Mouse (Mus musculus) heart, embryonic 13.5 days (tissue): Measurements from ENCODE around the gene Tmub2. TPM values are rescaled to one million over a fixed set of nuclear protein-coding genes. Genes with fewer than 3 reads are reported as not detected.

Experiments used
- ATAC-seq: fragments of 200-750 bp; cut with Nextera tagmentation; 2 replicates; pipeline ENCODE4 v1.8.0; 2017; ENCODE audit warnings: moderate TSS enrichment; ENCODE audit not compliant: insufficient number of reproducible peaks, low FRiP score, low TSS enrichment; ENCODE audit errors: extremely low read depth
- H3K27ac ChIP-seq: fragments of 300-500 bp; sonication (generic); replicated peaks from 2 replicates; pipeline ENCODE4 v1.5.1; 2015; ENCODE audit warnings: moderate library complexity, mild to moderate bottlenecking, inconsistent platforms
- H3K27me3 ChIP-seq: fragments of 300-500 bp; sonication (generic); replicated peaks from 2 replicates; pipeline ENCODE4 v1.6.1; 2015; ENCODE audit warnings: mild to moderate bottlenecking, inconsistent platforms
- H3K36me3 ChIP-seq: fragments of 300-500 bp; sonication (generic); 2 replicates; pipeline ENCODE4 v1.6.1; 2015; ENCODE audit warnings: mild to moderate bottlenecking, inconsistent platforms
- H3K4me1 ChIP-seq: fragments of 300-500 bp; sonication (generic); 2 replicates; pipeline ENCODE4 v1.6.1; 2015; ENCODE audit warnings: inconsistent platforms
- H3K4me2 ChIP-seq: fragments of 300-500 bp; sonication (generic); 2 replicates; pipeline ENCODE4 v1.6.1; 2015; ENCODE audit warnings: inconsistent platforms, mild to moderate bottlenecking, moderate library complexity
- H3K4me3 ChIP-seq: fragments of 300-500 bp; sonication (generic); 2 replicates; pipeline ENCODE4 v1.5.1; 2015; ENCODE audit warnings: moderate library complexity, mild to moderate bottlenecking, inconsistent platforms
- H3K9ac ChIP-seq: fragments of 300-500 bp; sonication (generic); 2 replicates; pipeline ENCODE4 v1.6.1; 2015; ENCODE audit warnings: inconsistent platforms, mild to moderate bottlenecking, moderate library complexity
- H3K9me3 ChIP-seq: fragments of 300-500 bp; sonication (generic); 2 replicates; pipeline ENCODE4 v1.6.1; 2016; ENCODE audit warnings: inconsistent platforms
- WGBS: fragments of 180-500 bp; shearing (Covaris S2); methylation state at CpG from one replicate; pipeline ENCODE4 v1.1.7; 2015; ENCODE audit warnings: mixed read lengths; 5-methylcytosine and 5-hydroxymethylcytosine counted together
- polyA plus RNA-seq: library from polyadenylated mRNA; unstranded; fragments of >200 nt; fragmentation: Nextera tagmentation; extraction: Ambion mirVana; gene quantifications from 2 replicates; pipeline ENCODE4 v1.2.1, GENCODE M21; 2015

Gene Tmub2
- polyA plus RNA-seq, 1 experiment from 2014 or later = 36.8 TPM

DNA sequence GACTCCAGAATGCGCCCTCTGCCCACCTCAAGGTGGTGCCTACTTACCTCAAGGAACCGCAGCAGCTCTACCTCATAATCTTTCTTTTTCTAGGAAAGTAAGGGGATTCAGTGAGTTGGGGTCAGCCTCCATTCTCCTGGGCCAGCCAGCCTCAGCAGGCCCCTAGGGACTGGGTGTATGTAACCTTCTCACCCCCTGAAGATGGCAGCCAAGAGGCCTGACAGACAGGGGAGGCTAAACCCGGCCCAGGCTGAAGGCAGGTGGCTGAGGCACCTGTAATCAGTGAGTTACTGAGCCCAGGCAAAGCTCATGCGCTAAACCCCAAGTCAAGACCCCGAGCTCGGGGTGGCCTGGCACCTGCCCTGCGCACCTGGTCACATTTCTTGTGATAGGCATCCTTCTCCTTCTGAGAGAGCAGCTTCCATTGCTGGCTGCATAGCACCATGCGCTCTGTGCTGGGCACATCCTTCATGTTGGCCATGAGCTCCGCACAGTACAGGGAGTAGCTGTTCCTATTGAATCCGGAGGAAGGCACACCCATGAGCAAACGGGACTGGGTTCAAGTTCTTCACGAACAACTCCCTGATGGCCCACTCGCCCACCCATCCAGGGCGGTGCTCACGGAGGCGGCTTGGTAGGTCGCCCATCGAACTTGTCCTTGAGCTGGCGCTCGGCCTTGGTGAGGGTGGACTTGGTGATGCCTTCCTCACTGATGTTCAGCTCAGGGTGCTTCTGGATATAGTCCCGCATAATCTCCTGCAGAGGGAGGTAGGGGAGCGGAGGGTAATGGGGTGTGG, 25.3 kb downstream of the Tmub2 start:
- Histone ChIP-seq H3K9ac (peak overlapping the region; percentile 77), H3K36me3 (peaks cover 85% of the 10 kb centered on the region), H3K9me3 (no peaks in the 10 kb centered on the region), H3K27ac (peak overlapping the region; percentile 74; the same call in 1 of the 2 replicates), H3K4me1 (peaks cover 32% of the 10 kb centered on the region), H3K27me3 (no peaks in the 10 kb centered on the region), H3K4me3 (peak overlapping the region; percentile 55), H3K4me2 (peak overlapping the region; percentile 81)
- ATAC-seq = no peak
- WGBS = 87% methylated on average over 22 of the region's 22 CpGs

DNA sequence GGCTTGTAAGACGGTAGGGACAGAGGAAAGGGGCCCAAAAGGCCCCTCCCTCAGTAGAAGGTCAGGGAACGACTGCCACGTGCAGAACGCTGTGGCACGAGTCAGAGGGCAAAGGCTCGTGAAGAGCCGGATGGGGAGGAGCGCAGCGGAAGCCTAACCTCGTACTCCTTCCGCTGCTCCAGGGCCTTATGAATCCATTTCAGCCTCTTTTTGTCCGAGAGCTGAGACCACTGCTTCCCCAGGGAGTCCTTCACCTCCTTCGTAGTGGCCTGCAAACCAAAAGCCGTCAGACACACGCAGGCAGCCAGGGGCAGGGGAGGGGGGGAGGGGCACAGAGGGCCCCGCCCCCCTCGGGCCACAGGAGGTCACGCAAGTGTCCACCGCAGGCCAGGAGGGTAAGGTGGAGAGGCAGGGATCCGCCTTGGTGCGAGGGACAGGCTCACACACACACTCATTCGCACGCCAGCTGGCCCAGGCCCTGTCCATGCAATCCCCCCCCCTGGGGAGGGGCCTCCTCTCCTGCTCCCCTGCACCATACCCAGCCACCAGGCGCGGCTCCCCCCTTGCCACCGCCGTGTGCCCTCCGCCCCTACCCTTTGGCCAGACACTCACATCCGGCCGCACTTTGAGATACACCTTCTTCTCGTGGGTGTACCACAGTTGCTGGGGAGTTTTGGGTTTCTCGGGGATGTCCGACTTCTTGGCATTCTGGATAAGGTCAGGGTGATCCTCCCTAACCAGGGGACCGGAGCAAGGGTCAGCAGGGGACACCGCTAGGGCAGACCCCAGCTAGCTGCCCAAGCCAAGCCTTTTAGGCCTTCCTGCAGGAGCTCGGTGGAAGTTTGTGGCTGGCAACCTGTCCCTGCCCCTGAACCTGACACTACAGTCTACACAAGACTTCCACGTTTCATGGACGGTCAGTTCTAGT, 26.3 kb downstream of the Tmub2 start:
- Histone ChIP-seq H3K4me3 (0 out of 2 replicates have a peak overlapping the region, but pooled peaks have one; percentile 8), H3K27ac (no peak overlapping the region), H3K27me3 (no peaks in the 10 kb centered on the region), H3K4me1 (peaks cover 42% of the 10 kb centered on the region), H3K9me3 (no peaks in the 10 kb centered on the region), H3K36me3 (peaks cover 89% of the 10 kb centered on the region), H3K4me2 (peak overlapping the region; percentile 38), H3K9ac (peak overlapping the region; percentile 67)
- 40% methylated on average over 37 of the region's 38 CpGs for whole genome bisulfite sequencing
- ATAC-seq = no peak

DNA sequence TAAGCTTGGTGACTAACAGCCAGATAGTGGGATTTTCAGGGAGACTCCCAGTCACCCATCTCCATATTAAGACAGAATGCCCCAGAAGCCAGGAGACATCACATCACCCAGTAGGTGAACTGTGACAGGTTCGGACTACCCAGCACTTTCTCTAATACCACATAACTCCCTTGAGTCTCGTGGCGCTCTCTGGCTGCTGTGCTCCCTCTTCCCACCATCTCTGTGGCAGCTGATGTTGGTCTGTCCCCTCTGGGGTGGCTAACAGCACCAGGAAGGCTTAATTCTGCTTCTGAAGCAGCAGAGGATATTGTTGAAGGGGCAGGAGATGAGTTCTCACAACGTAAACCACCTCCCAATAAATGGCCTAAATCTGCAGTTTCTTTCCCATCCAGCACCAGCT, 27.2 kb downstream of the Tmub2 start:
- 84% methylated on average over 4 of the region's 4 CpGs for WGBS
- no peak for ATAC-seq
- Histone ChIP-seq H3K4me3 (no peak overlapping the region), H3K27me3 (no peaks in the 10 kb centered on the region), H3K9ac (peak overlapping the region; percentile 19; the same call in 1 of the 2 replicates), H3K9me3 (no peaks in the 10 kb centered on the region), H3K4me2 (no peak overlapping the region), H3K27ac (no peak overlapping the region), H3K4me1 (peaks cover 46% of the 10 kb centered on the region), H3K36me3 (peaks cover 80% of the 10 kb centered on the region)

DNA sequence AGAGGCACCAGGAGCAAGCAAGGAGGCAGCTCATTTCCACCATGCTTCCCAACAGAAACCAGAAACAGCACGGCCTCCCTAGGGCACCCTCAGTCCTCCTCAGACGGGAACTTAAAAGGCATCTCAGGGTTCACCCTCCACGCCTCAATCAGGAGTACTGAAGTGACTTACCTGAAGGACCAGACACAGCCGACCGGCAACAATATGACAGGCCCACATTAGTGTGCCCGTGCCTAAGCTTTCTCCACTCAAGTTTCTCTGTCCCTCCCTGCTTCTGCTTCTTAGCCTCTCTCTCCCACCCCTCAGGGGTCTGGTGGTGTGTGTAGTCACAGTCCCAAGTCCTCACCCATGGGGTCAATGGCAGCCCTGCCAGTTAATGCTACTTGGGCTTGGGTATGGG, 27.9 kb downstream of the Tmub2 start:
- H3K4me2 ChIP-seq = no peak overlapping the region
- H3K27ac ChIP-seq = no peak overlapping the region
- peaks cover 74% of the 10 kb centered on the region for H3K36me3 ChIP-seq
- peaks cover 46% of the 10 kb centered on the region for H3K4me1 ChIP-seq
- WGBS = 81% methylated on average over 6 of the region's 6 CpGs
- no peaks in the 10 kb centered on the region for H3K9me3 ChIP-seq
- H3K9ac ChIP-seq = 0 out of 2 replicates have a peak overlapping the region, but pooled peaks have one; percentile 19
- H3K4me3 ChIP-seq = no peak overlapping the region
- H3K27me3 ChIP-seq = no peaks in the 10 kb centered on the region
- ATAC-seq = no peak

DNA sequence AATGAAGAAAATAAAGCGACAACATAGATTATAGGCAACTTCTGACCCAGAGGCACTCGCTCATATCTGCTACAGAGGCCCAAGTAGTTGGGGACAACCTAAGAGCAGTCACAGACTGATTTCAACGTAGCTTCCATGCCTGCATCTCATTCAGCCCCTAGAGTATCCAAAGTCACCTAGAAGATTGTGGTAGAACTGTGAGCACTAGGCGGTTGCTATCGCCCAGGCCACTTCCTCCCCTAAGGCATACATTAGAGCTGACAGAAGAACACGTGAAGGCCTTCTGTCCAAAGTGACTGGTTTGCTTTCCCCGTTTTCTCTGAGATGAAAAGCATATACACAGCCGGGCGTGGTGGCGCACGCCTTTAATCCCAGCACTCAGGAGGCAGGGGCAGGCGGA, 29.6 kb downstream of the Tmub2 start:
- no peak overlapping the region for H3K4me2 ChIP-seq
- peaks cover 39% of the 10 kb centered on the region for H3K4me1 ChIP-seq
- H3K9ac ChIP-seq = no peak overlapping the region
- H3K27me3 ChIP-seq = no peaks in the 10 kb centered on the region
- H3K9me3 ChIP-seq = no peaks in the 10 kb centered on the region
- ATAC-seq = no peak
- H3K36me3 ChIP-seq = peaks cover 63% of the 10 kb centered on the region
- WGBS = 87% methylated on average over 12 of the region's 12 CpGs
- no peak overlapping the region for H3K4me3 ChIP-seq
- H3K27ac ChIP-seq = no peak overlapping the region

DNA sequence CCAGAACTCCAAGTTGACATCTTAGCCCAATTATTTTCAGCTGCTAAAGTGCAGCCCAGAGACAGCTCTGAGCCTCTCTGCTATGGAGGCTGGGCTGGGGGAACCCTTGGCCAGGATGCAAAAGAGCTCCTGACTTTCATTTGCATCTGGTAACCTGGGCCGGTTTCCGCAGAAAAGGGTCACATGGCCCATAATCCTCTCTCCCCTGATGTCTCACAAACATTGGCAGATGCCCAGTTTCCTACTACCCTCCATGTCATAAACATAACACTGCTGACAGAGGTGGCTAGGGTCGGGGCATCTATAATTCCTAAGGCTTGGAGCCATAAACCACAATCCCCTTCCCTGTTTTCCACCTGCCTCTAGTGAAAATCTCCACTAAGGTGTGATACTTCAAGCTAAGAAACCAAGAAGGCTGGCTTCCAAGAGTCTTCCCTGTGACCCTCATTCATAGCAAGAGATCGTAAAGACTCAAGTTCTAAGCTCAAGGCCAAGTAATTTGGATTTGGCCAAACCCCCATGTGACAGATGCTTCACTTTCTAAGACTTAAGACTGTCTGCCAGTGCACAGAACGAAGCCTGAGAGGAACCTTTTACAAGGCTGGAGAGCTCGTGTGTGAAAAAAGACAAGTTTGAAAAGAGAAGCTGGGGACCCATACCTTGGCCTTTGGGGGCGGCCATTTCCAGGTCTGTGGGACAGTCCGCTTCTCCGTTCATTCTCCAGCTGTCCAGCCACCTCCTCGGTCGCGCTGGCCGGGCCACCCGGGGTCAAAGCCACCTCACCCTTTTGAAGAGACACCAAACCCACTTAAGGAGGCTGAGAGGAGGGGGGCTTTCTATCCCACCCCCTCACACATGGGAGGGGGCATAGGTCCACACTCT, 31.2 kb downstream of the Tmub2 start:
- H3K4me1 ChIP-seq = peaks cover 31% of the 10 kb centered on the region
- WGBS = 19% methylated on average over 14 of the region's 14 CpGs
- no peaks in the 10 kb centered on the region for H3K9me3 ChIP-seq
- ATAC-seq = no peak
- peak overlapping the region; percentile 86 for H3K27ac ChIP-seq
- peak overlapping the region; percentile 100 for H3K9ac ChIP-seq
- peak overlapping the region; percentile 100 for H3K4me3 ChIP-seq
- peaks cover 49% of the 10 kb centered on the region for H3K36me3 ChIP-seq
- no peaks in the 10 kb centered on the region for H3K27me3 ChIP-seq
- H3K4me2 ChIP-seq = peak overlapping the region; percentile 86

DNA sequence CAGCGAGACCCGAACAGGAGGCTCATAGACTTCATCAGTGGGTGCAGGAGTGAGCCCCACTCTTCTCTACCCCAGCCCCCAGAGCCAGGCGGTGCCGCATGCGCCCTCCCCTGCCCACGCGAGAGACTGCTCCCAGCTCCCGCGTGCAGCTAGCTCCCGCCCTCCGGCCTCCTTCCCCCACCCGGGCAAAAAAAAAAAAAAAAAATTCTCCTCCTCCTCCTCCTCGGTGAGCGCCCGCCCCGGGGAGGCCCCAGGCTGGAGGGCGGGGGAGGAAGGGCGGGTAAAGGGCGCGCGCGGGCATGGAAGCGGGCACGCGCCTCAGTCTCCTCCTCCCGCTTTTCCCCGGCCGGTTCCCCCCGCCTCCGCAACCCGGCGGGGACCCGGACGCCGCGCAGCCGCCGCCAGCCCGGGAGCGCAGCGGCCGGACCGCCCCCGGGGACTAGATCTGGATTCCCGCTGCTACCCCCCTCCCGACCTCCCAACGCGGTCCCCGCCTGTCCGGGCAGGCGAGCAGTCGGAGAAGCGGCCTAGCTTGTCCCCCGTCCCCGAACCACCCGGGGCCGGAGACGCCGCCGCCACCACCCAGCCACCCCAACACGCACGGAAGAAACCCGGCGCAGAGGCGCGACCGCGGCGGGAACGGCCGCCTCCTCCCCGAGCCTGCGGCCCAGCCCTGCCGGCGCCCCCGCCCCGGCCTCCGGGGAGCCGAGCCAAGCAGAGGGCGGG, 32.0 kb downstream of the Tmub2 start:
- Histone ChIP-seq H3K4me2 (peak overlapping the region; percentile 86), H3K4me1 (peaks cover 26% of the 10 kb centered on the region), H3K27ac (peak overlapping the region; percentile 99), H3K27me3 (no peaks in the 10 kb centered on the region), H3K9me3 (no peaks in the 10 kb centered on the region), H3K36me3 (peaks cover 40% of the 10 kb centered on the region), H3K9ac (peak overlapping the region; percentile 100), H3K4me3 (peak overlapping the region; percentile 100)
- 1% methylated on average over 61 of the region's 80 CpGs for WGBS
- peak; percentile 58 for ATAC-seq

DNA sequence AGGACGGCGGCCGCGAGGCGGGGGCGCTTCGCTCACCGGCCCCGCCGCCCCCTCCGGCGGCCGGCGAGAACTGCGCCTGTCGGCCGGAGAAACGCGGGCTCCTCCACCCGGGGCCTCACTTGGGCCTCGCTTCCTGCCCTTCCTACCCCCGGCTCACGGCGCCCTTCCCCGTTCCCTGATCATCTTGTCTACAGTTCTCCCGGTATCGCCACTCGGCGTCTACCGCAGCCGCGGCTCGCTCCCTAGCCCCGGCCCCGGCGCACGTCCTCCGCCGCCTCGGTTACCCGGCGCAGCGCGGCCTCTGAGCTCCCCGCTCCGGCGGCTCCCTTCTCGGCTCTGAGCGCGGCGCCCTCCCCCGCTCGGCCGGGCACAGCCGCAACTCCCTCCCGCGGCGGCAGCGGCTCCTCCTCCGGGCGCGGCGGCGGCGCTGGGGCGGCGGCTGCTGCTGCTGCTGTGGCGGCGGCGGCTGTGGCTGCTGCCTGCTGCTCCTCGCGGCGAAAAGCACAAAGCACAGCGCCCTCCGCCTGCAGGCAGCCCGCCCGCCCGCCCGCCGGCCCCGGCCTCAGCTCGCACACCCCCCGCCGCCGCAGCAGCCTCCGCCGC, 32.7 kb downstream of the Tmub2 start:
- Histone ChIP-seq H3K36me3 (peaks cover 34% of the 10 kb centered on the region), H3K4me1 (peaks cover 26% of the 10 kb centered on the region), H3K9me3 (no peaks in the 10 kb centered on the region), H3K4me2 (peak overlapping the region; percentile 86), H3K27ac (peak overlapping the region; percentile 99), H3K27me3 (0 out of 2 replicates have a peak, but pooled peaks cover 4% of the 10 kb centered on the region), H3K4me3 (peak overlapping the region; percentile 100), H3K9ac (peak overlapping the region; percentile 100)
- under 1% methylated on average over 68 of the region's 87 CpGs for WGBS
- peak; percentile 24; the same call in 1 of the 2 replicates for ATAC-seq

DNA sequence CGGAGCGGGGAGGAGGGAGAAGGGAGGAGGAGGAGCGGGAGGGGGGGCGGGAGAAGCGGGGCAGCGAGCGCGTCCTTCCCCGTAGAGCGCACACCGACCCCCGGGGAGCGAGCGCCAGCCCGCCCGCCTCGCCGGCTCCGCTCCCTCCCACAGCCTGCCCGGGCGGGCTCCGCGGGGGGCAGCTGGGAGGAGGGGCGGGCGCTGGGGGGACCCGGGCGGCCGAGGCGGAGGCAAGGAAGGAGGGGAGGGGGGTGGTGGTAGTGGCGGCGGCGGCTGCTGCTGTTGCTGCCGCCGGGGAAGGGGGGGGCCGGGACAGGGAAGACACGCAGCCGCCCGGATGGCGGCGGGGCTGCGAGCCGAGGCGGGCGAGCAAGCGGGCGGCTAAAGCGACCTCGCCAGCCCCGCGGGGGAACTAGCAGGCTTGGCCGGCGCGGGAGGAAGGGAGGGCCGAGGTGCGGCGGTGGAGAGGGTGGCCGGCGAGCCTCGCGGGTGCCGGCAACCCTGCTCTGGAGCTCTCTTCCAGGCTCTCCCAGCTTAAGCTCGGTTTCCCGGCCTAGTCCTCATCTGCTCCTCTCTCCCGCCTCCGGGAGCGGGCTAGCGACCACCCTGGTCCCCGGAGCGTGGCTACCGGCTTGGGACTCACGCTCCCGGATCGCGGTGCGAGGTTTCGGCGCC, 33.3 kb downstream of the Tmub2 start:
- Histone ChIP-seq H3K27ac (peak overlapping the region; percentile 99), H3K4me1 (peaks cover 26% of the 10 kb centered on the region), H3K4me3 (peak overlapping the region; percentile 100), H3K4me2 (peak overlapping the region; percentile 86), H3K27me3 (0 out of 2 replicates have a peak, but pooled peaks cover 4% of the 10 kb centered on the region), H3K36me3 (peaks cover 27% of the 10 kb centered on the region), H3K9ac (peak overlapping the region; percentile 100), H3K9me3 (no peaks in the 10 kb centered on the region)
- peak; percentile 33; the same call in 1 of the 2 replicates for ATAC-seq
- 0% methylated on average over 42 of the region's 77 CpGs for WGBS
